Mouse (Mus musculus) heart, embryonic 15.5 days (tissue): ENCODE results near the gene Kbtbd8. TPM values are rescaled to one million over a fixed set of nuclear protein-coding genes. Genes with fewer than 3 reads are reported as not detected.

Source experiments
- ATAC-seq: fragments of 200-750 bp; cut with Nextera tagmentation; replicated peaks from 2 replicates; pipeline ENCODE4 v1.8.0; 2017; ENCODE audit warnings: low read depth, moderate TSS enrichment; ENCODE audit not compliant: insufficient number of reproducible peaks, insufficient read depth, low FRiP score
- H3K27ac ChIP-seq: fragments of 300-500 bp; sonication (generic); 2 replicates; pipeline ENCODE4 v1.5.1; 2015; ENCODE audit warnings: mild to moderate bottlenecking, inconsistent platforms
- H3K27me3 ChIP-seq: fragments of 300-500 bp; sonication (generic); 2 replicates; pipeline ENCODE4 v1.6.1; 2015; ENCODE audit warnings: inconsistent platforms
- H3K36me3 ChIP-seq: fragments of 300-500 bp; sonication (generic); 2 replicates; pipeline ENCODE4 v1.6.1; 2015; ENCODE audit warnings: mild to moderate bottlenecking, inconsistent platforms
- H3K4me1 ChIP-seq: fragments of 300-500 bp; sonication (generic); replicated peaks from 2 replicates; pipeline ENCODE4 v1.6.1; 2015; ENCODE audit warnings: inconsistent platforms
- H3K4me2 ChIP-seq: fragments of 300-500 bp; sonication (generic); 2 replicates; pipeline ENCODE4 v1.6.1; 2015; ENCODE audit warnings: inconsistent platforms, mild to moderate bottlenecking, moderate library complexity
- H3K4me3 ChIP-seq: fragments of 300-500 bp; sonication (generic); 2 replicates; pipeline ENCODE4 v1.5.1; 2015; ENCODE audit warnings: mild to moderate bottlenecking, inconsistent platforms
- H3K9ac ChIP-seq: fragments of 300-500 bp; sonication (generic); 2 replicates; pipeline ENCODE4 v1.6.1; 2015; ENCODE audit warnings: mild to moderate bottlenecking, inconsistent platforms
- H3K9me3 ChIP-seq: fragments of 300-500 bp; sonication (generic); replicated peaks from 2 replicates; pipeline ENCODE4 v1.6.1; 2016; ENCODE audit warnings: inconsistent platforms
- WGBS: fragments of 180-500 bp; shearing (Covaris S2); methylation state at CpG from one replicate; pipeline ENCODE4 v1.1.7; 2015; ENCODE audit warnings: mixed read lengths; 5-methylcytosine and 5-hydroxymethylcytosine counted together
- polyA plus RNA-seq: library from polyadenylated mRNA; unstranded; fragments of >200 nt; fragmentation: Nextera tagmentation; extraction: Ambion mirVana; gene quantifications from 2 replicates; pipeline ENCODE4 v1.2.1, GENCODE M21; 2015

Gene Kbtbd8
- polyA plus RNA-seq, 1 experiment from 2014 or later = 0.59 TPM

DNA sequence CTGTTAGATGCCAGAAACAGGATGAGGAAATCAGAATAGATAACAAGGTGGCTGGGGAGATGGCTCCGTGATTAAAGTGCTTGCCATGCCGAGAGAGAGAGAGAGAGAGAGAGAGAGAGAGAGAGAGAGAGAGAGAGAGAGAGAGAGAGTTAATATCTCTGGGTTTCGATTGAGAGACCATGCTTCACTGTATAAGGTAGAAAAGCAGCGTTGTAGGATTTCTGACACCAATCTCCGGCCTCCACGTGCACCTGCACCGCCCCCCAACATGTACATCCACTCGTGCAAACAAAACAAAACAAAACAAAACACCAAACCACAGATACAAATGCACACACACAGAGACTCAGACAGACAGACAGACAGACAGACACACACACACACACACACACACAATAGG, 527 bp upstream of the Kbtbd8 start:
- H3K4me2 ChIP-seq = no peak overlapping the region; the same call in 1 of the 2 replicates
- 56% methylated on average over 8 of the region's 8 CpGs for WGBS
- H3K4me3 ChIP-seq = no peak overlapping the region

GRCm38 (mm10) chr6:95117614-95118541, 838 bp downstream of the Kbtbd8 start:
- H3K9ac ChIP-seq = peak overlapping the region; percentile 57
- peaks cover 4% of the 10 kb centered on the region; the same call in 1 of the 2 replicates for H3K27me3 ChIP-seq
- H3K4me1 ChIP-seq = peaks cover 14% of the 10 kb centered on the region
- H3K4me3 ChIP-seq = peak overlapping the region; percentile 79
- peak overlapping the region; percentile 61; the same call in 1 of the 2 replicates for H3K27ac ChIP-seq
- H3K36me3 ChIP-seq = no peaks in the 10 kb centered on the region
- peak overlapping the region; percentile 90 for H3K4me2 ChIP-seq
- H3K9me3 ChIP-seq = no peaks in the 10 kb centered on the region
- ATAC-seq = peak; percentile 100
- WGBS = under 1% methylated on average over 86 of the region's 103 CpGs

More for the DNA sequence above, 527 bp upstream of the Kbtbd8 start:
- no peaks in the 10 kb centered on the region for H3K36me3 ChIP-seq
- H3K9ac ChIP-seq = no peak overlapping the region
- ATAC-seq = no peak
- no peak overlapping the region for H3K27ac ChIP-seq
- H3K4me1 ChIP-seq = peaks cover 14% of the 10 kb centered on the region
- H3K27me3 ChIP-seq = peaks cover 4% of the 10 kb centered on the region; the same call in 1 of the 2 replicates
- H3K9me3 ChIP-seq = no peaks in the 10 kb centered on the region

DNA sequence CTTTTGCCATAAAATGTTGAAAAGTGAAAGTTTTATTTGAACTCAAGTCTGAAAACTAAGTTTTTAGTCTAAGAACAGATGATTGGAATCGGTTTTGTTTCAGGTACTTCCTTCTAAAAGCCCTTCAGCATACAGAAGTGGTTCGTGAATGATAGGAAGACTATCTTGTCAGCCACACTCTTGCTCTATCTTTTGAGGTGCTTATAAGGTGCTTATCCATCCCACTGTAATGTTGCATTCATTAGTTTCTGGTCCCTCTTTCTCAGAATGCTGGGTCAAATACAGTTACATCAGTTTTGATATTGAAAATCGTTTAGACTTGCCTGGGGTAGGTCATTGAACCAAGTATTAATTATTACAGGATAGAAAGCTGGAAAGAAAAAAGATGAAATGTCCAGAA, 2.3 kb downstream of the Kbtbd8 start:
- Histone ChIP-seq H3K4me1 (peaks cover 14% of the 10 kb centered on the region), H3K27me3 (peaks cover 4% of the 10 kb centered on the region; the same call in 1 of the 2 replicates), H3K9ac (no peak overlapping the region), H3K4me3 (no peak overlapping the region), H3K36me3 (no peaks in the 10 kb centered on the region), H3K4me2 (no peak overlapping the region), H3K27ac (no peak overlapping the region), H3K9me3 (no peaks in the 10 kb centered on the region)
- ATAC-seq = no peak
- WGBS = 82% methylated on average over 3 of the region's 3 CpGs

DNA sequence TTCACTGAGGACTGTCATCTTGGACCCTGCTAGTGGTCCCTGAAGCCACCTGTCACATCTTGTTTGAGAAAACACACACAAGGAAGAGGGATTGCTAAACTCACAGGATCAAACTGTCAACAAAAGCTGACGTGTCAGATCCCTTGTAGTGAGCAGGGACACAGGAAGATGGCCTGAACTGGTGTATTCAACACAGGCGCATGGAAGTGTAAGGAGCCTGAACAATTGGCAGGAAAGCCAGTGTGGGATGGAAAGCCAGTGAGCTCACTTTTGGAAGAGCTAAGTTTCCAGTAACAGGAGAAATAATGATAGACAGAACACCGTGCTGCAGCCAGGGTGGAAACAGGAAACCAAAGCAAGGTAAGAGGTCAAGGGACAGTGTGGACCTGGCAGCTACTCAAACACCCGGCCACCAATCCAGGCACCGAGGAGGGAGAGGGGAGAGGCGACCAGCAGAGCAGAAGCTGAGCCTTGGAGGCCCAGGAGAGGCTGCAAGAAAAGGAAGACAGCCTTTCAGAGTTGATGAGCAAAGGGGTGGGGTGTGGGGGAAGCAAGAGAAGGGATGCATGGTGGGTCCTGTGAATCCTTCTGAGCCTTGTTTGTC, 33.0 kb downstream of the Kbtbd8 start:
- Histone ChIP-seq H3K9me3 (no peaks in the 10 kb centered on the region), H3K4me1 (no peaks in the 10 kb centered on the region), H3K36me3 (no peaks in the 10 kb centered on the region), H3K4me3 (no peak overlapping the region), H3K9ac (no peak overlapping the region), H3K4me2 (no peak overlapping the region), H3K27ac (no peak overlapping the region), H3K27me3 (no peaks in the 10 kb centered on the region)
- 30% methylated on average over 6 of the region's 6 CpGs for WGBS
- ATAC-seq = no peak

DNA sequence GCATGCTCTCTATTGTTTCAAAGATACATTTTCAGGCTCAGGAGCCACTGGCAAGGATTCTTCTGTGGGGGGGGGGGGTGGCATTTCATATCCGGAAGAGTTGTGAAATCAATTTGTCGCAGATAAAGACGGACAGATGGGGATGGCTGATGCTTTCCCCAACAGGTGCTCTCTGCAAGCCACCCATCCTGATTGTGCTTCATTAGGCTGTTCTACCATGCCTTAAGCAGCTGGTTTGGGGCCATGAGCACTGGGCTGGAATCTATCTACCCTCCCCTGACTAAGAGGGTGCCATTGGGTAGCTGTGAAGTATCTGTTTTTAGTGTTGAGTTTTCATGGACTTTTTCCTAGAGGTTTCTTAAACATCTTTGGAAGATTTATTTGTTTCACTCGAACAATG, 33.8 kb downstream of the Kbtbd8 start:
- 84% methylated on average over 4 of the region's 4 CpGs for WGBS
- H3K9ac ChIP-seq = no peak overlapping the region

DNA sequence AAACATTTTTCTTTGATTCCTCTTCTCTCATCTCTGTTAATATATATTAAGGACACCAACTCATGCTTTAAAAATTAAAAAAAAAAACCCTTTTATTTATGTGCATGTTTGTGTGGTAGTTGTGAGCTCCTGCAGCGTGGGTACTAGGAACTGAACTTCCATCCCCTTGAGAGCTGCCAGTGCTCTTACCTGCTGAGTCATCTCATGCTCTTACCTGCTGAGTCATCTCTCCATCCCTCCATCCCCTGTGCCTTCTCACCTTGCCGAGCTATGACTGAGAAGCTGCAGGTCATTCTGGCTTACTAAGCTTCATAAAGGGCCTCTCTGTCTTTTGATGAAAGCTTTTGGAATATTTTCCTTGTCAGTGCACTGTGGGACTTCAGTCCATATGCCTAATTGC, 34.5 kb downstream of the Kbtbd8 start:
- H3K27ac ChIP-seq = no peak overlapping the region
- 64% methylated on average over 2 of the region's 2 CpGs for WGBS
- no peak overlapping the region for H3K4me2 ChIP-seq
- no peaks in the 10 kb centered on the region for H3K9me3 ChIP-seq
- no peak for ATAC-seq
- no peaks in the 10 kb centered on the region for H3K36me3 ChIP-seq
- H3K4me1 ChIP-seq = no peaks in the 10 kb centered on the region
- no peak overlapping the region for H3K4me3 ChIP-seq
- no peaks in the 10 kb centered on the region for H3K27me3 ChIP-seq
- H3K9ac ChIP-seq = no peak overlapping the region

More for the DNA sequence above, 33.8 kb downstream of the Kbtbd8 start:
- Histone ChIP-seq H3K27me3 (no peaks in the 10 kb centered on the region), H3K36me3 (no peaks in the 10 kb centered on the region), H3K9me3 (no peaks in the 10 kb centered on the region), H3K27ac (no peak overlapping the region), H3K4me1 (no peaks in the 10 kb centered on the region), H3K4me3 (no peak overlapping the region), H3K4me2 (no peak overlapping the region)
- ATAC-seq = no peak

DNA sequence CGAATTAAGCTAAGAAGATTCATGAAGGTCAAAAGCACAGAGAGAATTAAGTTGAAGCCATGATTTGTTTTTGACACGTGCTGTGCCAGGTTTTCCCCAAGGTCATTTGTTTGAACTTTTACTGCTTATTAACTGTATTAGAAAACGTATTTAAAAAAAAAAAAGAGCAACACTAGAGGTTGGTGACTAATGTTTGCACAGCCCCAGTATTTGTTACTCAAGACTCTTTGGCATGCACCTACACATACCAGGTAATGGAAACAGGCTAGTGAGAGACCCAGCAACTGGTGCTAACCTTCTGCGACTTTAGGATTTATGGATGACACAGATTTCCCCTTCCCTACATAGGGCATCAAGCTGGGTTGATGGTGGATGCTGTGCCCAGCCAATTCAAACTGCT, 46.9 kb downstream of the Kbtbd8 start:
- no peak overlapping the region for H3K4me3 ChIP-seq
- no peak overlapping the region for H3K9ac ChIP-seq
- no peaks in the 10 kb centered on the region for H3K4me1 ChIP-seq
- no peaks in the 10 kb centered on the region for H3K9me3 ChIP-seq
- 58% methylated on average over 4 of the region's 4 CpGs for WGBS
- ATAC-seq = no peak
- H3K4me2 ChIP-seq = no peak overlapping the region
- H3K36me3 ChIP-seq = no peaks in the 10 kb centered on the region
- H3K27me3 ChIP-seq = no peaks in the 10 kb centered on the region
- no peak overlapping the region for H3K27ac ChIP-seq

- Histone ChIP-seq H3K4me2 (no peak overlapping the region), H3K9me3 (no peaks in the 10 kb centered on the region), H3K4me3 (no peak overlapping the region), H3K9ac (no peak overlapping the region), H3K4me1 (no peaks in the 10 kb centered on the region), H3K27me3 (no peaks in the 10 kb centered on the region), H3K36me3 (no peaks in the 10 kb centered on the region), H3K27ac (no peak overlapping the region)
- no peak for ATAC-seq
Measured at GRCm38 (mm10) chr6:95165630-95166029, 48.6 kb downstream of the Kbtbd8 start.

DNA sequence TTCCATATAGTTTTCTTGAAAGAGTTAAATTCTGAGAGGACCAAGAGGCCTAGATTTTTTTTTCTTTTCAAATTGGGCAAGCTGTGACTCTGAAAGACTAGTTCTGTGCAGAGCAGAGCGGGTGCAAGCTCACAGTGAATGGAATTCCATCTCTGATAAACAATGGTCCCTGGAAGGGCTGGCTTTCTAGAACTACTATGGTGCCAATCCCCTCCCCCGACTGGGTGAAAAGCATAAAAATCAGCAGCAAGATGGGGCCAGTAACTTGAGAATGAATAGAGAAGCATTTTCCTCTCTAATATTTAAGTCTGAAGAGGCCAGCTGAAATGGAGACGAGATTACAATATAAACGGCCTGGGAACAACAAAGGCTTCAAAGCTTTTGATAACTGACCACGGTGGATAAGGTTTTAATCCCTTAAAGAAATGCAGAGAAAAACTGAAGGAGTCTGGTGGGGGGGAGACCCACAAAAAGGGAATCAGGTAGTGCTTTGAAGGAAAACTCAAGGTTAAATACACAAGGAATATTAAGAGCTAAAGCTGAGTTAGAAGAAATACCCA, 50.7 kb downstream of the Kbtbd8 start:
- H3K4me2 ChIP-seq = no peak overlapping the region
- 19% methylated on average over 5 of the region's 5 CpGs for whole genome bisulfite sequencing
- H3K9ac ChIP-seq = no peak overlapping the region

GRCm38 (mm10) chr6:95169411-95169810, 52.4 kb downstream of the Kbtbd8 start:
- H3K4me1 ChIP-seq = no peaks in the 10 kb centered on the region
- WGBS = 72% methylated on average over 6 of the region's 6 CpGs
- no peak overlapping the region for H3K4me2 ChIP-seq
- no peak overlapping the region for H3K9ac ChIP-seq
- no peaks in the 10 kb centered on the region for H3K27me3 ChIP-seq
- H3K4me3 ChIP-seq = no peak overlapping the region
- no peaks in the 10 kb centered on the region for H3K36me3 ChIP-seq
- H3K27ac ChIP-seq = no peak overlapping the region
- H3K9me3 ChIP-seq = no peaks in the 10 kb centered on the region
- ATAC-seq = no peak

More for the DNA sequence above, 50.7 kb downstream of the Kbtbd8 start:
- H3K9me3 ChIP-seq = no peaks in the 10 kb centered on the region
- no peak overlapping the region for H3K27ac ChIP-seq
- H3K36me3 ChIP-seq = no peaks in the 10 kb centered on the region
- no peaks in the 10 kb centered on the region for H3K27me3 ChIP-seq
- no peak overlapping the region for H3K4me3 ChIP-seq
- ATAC-seq = no peak
- H3K4me1 ChIP-seq = no peaks in the 10 kb centered on the region

GRCm38 (mm10) chr6:95174311-95175143, 57.5 kb downstream of the Kbtbd8 start:
- H3K27me3 ChIP-seq = no peaks in the 10 kb centered on the region
- H3K4me3 ChIP-seq = no peak overlapping the region
- no peak overlapping the region for H3K27ac ChIP-seq
- no peaks in the 10 kb centered on the region for H3K4me1 ChIP-seq
- ATAC-seq = no peak
- H3K9me3 ChIP-seq = no peaks in the 10 kb centered on the region
- H3K4me2 ChIP-seq = no peak overlapping the region
- 76% methylated on average over 9 of the region's 9 CpGs for WGBS
- no peaks in the 10 kb centered on the region for H3K36me3 ChIP-seq
- H3K9ac ChIP-seq = no peak overlapping the region
